Mouse (Mus musculus) hindbrain, postnatal 0 days (tissue): Measurements from ENCODE around the gene Chst15. TPM values are rescaled to one million over a fixed set of nuclear protein-coding genes. Genes with fewer than 3 reads are reported as not detected.

ENCODE experiments used
- ATAC-seq: fragments of 200-750 bp; cut with Nextera tagmentation; 2 replicates; pipeline ENCODE4 v1.8.0; 2017; ENCODE audit warnings: mild to moderate bottlenecking, moderate TSS enrichment, moderate library complexity
- DNase-seq: peaks from one replicate; pipeline ENCODE4 v3.0.0-alpha.2; 2015; ENCODE audit warnings: low spot score
- H3K27ac ChIP-seq: fragments of 300-500 bp; sonication (generic); 2 replicates; pipeline ENCODE4 v1.5.1; 2014; ENCODE audit warnings: mild to moderate bottlenecking
- H3K27me3 ChIP-seq: fragments of 300-500 bp; sonication (generic); 2 replicates; pipeline ENCODE4 v1.6.1; 2014; ENCODE audit warnings: low read length, mixed read lengths; ENCODE audit not compliant: insufficient read depth
- H3K36me3 ChIP-seq: fragments of 300-500 bp; sonication (generic); 2 replicates; pipeline ENCODE4 v1.6.1; 2014; ENCODE audit warnings: low read length, mixed read lengths; ENCODE audit not compliant: insufficient read depth
- H3K4me1 ChIP-seq: fragments of 300-500 bp; sonication (generic); 2 replicates; pipeline ENCODE4 v1.6.1; 2014; ENCODE audit warnings: antibody characterized with exemption, low read length, mixed read lengths; ENCODE audit not compliant: insufficient read depth
- H3K4me2 ChIP-seq: fragments of 300-500 bp; sonication (generic); 2 replicates; pipeline ENCODE4 v1.6.1; 2014; ENCODE audit warnings: low read depth, mild to moderate bottlenecking, low read length, moderate library complexity, mixed read lengths
- H3K4me3 ChIP-seq: fragments of 300-500 bp; sonication (generic); 2 replicates; pipeline ENCODE4 v1.5.1; 2014; ENCODE audit warnings: low read length
- H3K9ac ChIP-seq: fragments of 300-500 bp; sonication (generic); replicated peaks from 2 replicates; pipeline ENCODE4 v1.6.1; 2014; ENCODE audit warnings: mild to moderate bottlenecking, low read length, moderate library complexity, mixed read lengths
- H3K9me3 ChIP-seq: fragments of 300-500 bp; sonication (generic); 2 replicates; pipeline ENCODE4 v1.6.1; 2016; ENCODE audit warnings: low read length, mixed read lengths
- CTCF ChIP-seq: IDR thresholded peaks from 2 replicates; pipeline ENCODE4 v1.5.1; 2016; ENCODE audit warnings: antibody characterized with exemption, control low read depth, low read depth
- WGBS: fragments of 180-500 bp; shearing (Covaris S2); extraction: QIAGEN DNeasy Blood & Tissue Kit; methylation state at CpG from one replicate; pipeline ENCODE4 v1.1.7; 2014; 5-methylcytosine and 5-hydroxymethylcytosine counted together
- polyA plus RNA-seq: library from polyadenylated mRNA; unstranded; fragments of >200 nt; fragmentation: Nextera tagmentation; extraction: Ambion mirVana; gene quantifications from 2 replicates; pipeline ENCODE4 v1.2.1, GENCODE M21; 2015
- total RNA-seq: library from RNA; depleted of rRNA; stranded (reverse); fragments of >200 nt; gene quantifications from 2 replicates; pipeline ENCODE4 v1.2.3, GENCODE M21; 2014

Gene Chst15
- total and polyA plus RNA-seq, 2 experiments from 2014 or later: 16.7 to 32.6 TPM

- no peak overlapping the region for H3K4me3 ChIP-seq
- H3K4me1 ChIP-seq: no peaks in the 10 kb centered on the region; the same call in 1 of the 2 replicates
- no peak for ATAC-seq
- no peak for TF ChIP-seq CTCF
- H3K27me3 ChIP-seq: no peaks in the 10 kb centered on the region
- no peak for DNase-seq
- H3K27ac ChIP-seq: peak overlapping the region; percentile 37; the same call in 1 of the 2 replicates
- H3K36me3 ChIP-seq: no peaks in the 10 kb centered on the region
- H3K9me3 ChIP-seq: no peaks in the 10 kb centered on the region
- H3K4me2 ChIP-seq: no peak overlapping the region
- no peak overlapping the region for H3K9ac ChIP-seq
- 59% methylated on average over 5 of the region's 5 CpGs for WGBS
Measured at GRCm38 (mm10) chr7:132258216-132258615, 58.8 kb downstream of the Chst15 start.

GRCm38 (mm10) chr7:132253513-132253912 is 63.5 kb downstream of the Chst15 start:
- peak; percentile 55; the same call in 1 of the 2 replicates for ATAC-seq
- H3K27ac ChIP-seq: peak overlapping the region; percentile 20; the same call in 1 of the 2 replicates

GRCm38 (mm10) chr7:132253078-132253477 is 64.0 kb downstream of the Chst15 start:
- Histone ChIP-seq H3K4me3 (no peak overlapping the region), H3K4me2 (no peak overlapping the region), H3K36me3 (no peaks in the 10 kb centered on the region), H3K27me3 (no peaks in the 10 kb centered on the region), H3K9me3 (no peaks in the 10 kb centered on the region), H3K9ac (no peak overlapping the region), H3K4me1 (peaks cover 5% of the 10 kb centered on the region), H3K27ac (no peak overlapping the region; the same call in 1 of the 2 replicates)
- 75% methylated on average over 4 of the region's 4 CpGs for WGBS
- no peak for TF ChIP-seq CTCF
- ATAC-seq (no peak), DNase-seq (no peak)

More at GRCm38 (mm10) chr7:132253513-132253912, 63.5 kb downstream of the Chst15 start:
- H3K4me1 ChIP-seq: peaks cover 5% of the 10 kb centered on the region
- no peaks in the 10 kb centered on the region for H3K9me3 ChIP-seq
- DNase-seq: peak; percentile 30
- no peak overlapping the region for H3K4me2 ChIP-seq
- no peak overlapping the region for H3K9ac ChIP-seq
- no peak for TF ChIP-seq CTCF
- no peaks in the 10 kb centered on the region for H3K36me3 ChIP-seq
- H3K4me3 ChIP-seq: no peak overlapping the region
- 62% methylated on average over 5 of the region's 5 CpGs for WGBS
- no peaks in the 10 kb centered on the region for H3K27me3 ChIP-seq

- H3K27me3 ChIP-seq: no peaks in the 10 kb centered on the region
- H3K27ac ChIP-seq: no peak overlapping the region
- TF ChIP-seq CTCF: no peak
- H3K4me2 ChIP-seq: no peak overlapping the region
- peaks cover 9% of the 10 kb centered on the region for H3K4me1 ChIP-seq
- 70% methylated on average over 10 of the region's 10 CpGs for WGBS
- no peak overlapping the region for H3K9ac ChIP-seq
- DNase-seq (no peak), ATAC-seq (no peak)
- no peaks in the 10 kb centered on the region for H3K9me3 ChIP-seq
- H3K36me3 ChIP-seq: no peaks in the 10 kb centered on the region
- no peak overlapping the region for H3K4me3 ChIP-seq
Measured at GRCm38 (mm10) chr7:132249563-132250119, 67.4 kb downstream of the Chst15 start.

- peak overlapping the region; percentile 64; the same call in 1 of the 2 replicates for H3K27ac ChIP-seq
- peaks cover 9% of the 10 kb centered on the region for H3K4me1 ChIP-seq
- peak; percentile 80 for ATAC-seq
- H3K9me3 ChIP-seq: no peaks in the 10 kb centered on the region
- H3K27me3 ChIP-seq: no peaks in the 10 kb centered on the region
- H3K4me2 ChIP-seq: 0 out of 2 replicates have a peak overlapping the region, but pooled peaks have one; percentile 5
- WGBS: 9% methylated on average over 11 of the region's 11 CpGs
- H3K9ac ChIP-seq: 0 out of 2 replicates have a peak overlapping the region, but pooled peaks have one; percentile 13
- no peaks in the 10 kb centered on the region for H3K36me3 ChIP-seq
- no peak for TF ChIP-seq CTCF
- DNase-seq: peak; percentile 72
- no peak overlapping the region for H3K4me3 ChIP-seq
Measured at GRCm38 (mm10) chr7:132247567-132247966, 69.5 kb downstream of the Chst15 start.

- DNase-seq (no peak), ATAC-seq (no peak)
- Histone ChIP-seq H3K9me3 (no peaks in the 10 kb centered on the region), H3K27me3 (no peaks in the 10 kb centered on the region), H3K27ac (peak overlapping the region; percentile 64; the same call in 1 of the 2 replicates), H3K36me3 (no peaks in the 10 kb centered on the region), H3K4me3 (no peak overlapping the region), H3K4me1 (peaks cover 9% of the 10 kb centered on the region), H3K9ac (0 out of 2 replicates have a peak overlapping the region, but pooled peaks have one; percentile 13), H3K4me2 (no peak overlapping the region)
- 47% methylated on average over 5 of the region's 5 CpGs for WGBS
- no peak for TF ChIP-seq CTCF
Measured at GRCm38 (mm10) chr7:132247091-132247490, 69.9 kb downstream of the Chst15 start.

- H3K4me1 ChIP-seq: peaks cover 9% of the 10 kb centered on the region
- H3K9me3 ChIP-seq: no peaks in the 10 kb centered on the region
- no peak overlapping the region for H3K27ac ChIP-seq
- ATAC-seq (no peak), DNase-seq (no peak)
- no peak for TF ChIP-seq CTCF
- H3K36me3 ChIP-seq: no peaks in the 10 kb centered on the region
- H3K4me2 ChIP-seq: no peak overlapping the region
- WGBS: 90% methylated on average over 6 of the region's 6 CpGs
- no peak overlapping the region for H3K4me3 ChIP-seq
- no peaks in the 10 kb centered on the region for H3K27me3 ChIP-seq
- H3K9ac ChIP-seq: no peak overlapping the region
Measured at GRCm38 (mm10) chr7:132245730-132246129, 71.3 kb downstream of the Chst15 start.
